Mouse (Mus musculus): ENCODE results near the gene Rpusd4.

Rpusd4 gene

GRCm38 (mm10) chr9:35267146-35267975, at the start of gene Rpusd4, which contains the start of gene Fam118b:
Rpusd4 (plus strand) TSS chr9:35267865.
Fam118b (minus strand) TSS chr9:35267805.
- peak; percentile 94 for DNase-seq

GRCm38 (mm10) chr9:35217963-35218362, 49.7 kb upstream of the Rpusd4 start:
- DNase-seq = no peak

GRCm38 (mm10) chr9:35223466-35223865, 44.2 kb upstream of the Rpusd4 start:
- no peak for DNase-seq

GRCm38 (mm10) chr9:35228671-35229070, 39.0 kb upstream of the Rpusd4 start:
- no peak for DNase-seq

DNA sequence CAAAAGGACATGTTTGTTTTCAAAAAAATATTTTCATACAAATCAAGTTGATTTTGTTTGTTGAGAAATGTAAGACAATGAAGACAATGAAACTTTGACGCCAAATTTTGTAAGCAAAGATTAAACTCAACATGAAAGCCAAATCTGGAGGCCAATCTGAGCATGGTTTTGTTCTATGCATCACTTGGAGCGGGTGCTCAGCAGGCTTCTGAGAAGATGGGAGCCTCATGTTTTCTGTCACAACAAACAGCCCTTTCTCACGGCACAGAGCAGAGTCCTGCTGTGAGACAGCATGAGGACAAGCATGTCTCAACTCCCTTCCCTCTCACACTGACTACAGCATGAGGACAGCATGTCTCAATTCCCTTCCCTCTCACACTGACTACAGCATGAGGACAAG, 31.7 kb upstream of the Rpusd4 start:
- no peak for DNase-seq

- DNase-seq = no peak
Observed at GRCm38 (mm10) chr9:35238371-35238770, 29.3 kb upstream of the Rpusd4 start.

- DNase-seq = no peak
Observed at GRCm38 (mm10) chr9:35238915-35239571, 28.6 kb upstream of the Rpusd4 start.

- DNase-seq = no peak
Observed at GRCm38 (mm10) chr9:35239734-35240133, 27.9 kb upstream of the Rpusd4 start.

GRCm38 (mm10) chr9:35247405-35247804, 20.3 kb upstream of the Rpusd4 start:
- DNase-seq = no peak

DNA sequence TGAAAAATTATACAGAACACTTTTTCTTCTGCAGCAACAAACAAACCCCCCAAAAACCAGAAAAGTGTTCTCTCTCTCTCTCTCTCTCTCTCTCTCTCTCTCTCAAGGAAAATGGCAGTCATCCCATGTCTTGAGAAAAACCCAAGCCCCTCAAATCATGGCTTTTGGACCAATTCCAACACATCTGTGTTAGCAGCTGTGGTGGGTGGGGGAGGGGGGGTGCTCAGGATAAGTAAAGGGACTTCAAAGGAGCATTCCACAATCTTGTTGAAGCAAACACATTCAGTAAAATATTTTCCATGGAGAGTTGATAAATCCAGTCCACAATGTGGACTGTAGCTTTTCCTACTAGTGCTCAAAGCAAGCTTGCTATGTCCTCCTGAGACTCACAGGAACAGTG, 18.2 kb upstream of the Rpusd4 start:
- DNase-seq = no peak

DNA sequence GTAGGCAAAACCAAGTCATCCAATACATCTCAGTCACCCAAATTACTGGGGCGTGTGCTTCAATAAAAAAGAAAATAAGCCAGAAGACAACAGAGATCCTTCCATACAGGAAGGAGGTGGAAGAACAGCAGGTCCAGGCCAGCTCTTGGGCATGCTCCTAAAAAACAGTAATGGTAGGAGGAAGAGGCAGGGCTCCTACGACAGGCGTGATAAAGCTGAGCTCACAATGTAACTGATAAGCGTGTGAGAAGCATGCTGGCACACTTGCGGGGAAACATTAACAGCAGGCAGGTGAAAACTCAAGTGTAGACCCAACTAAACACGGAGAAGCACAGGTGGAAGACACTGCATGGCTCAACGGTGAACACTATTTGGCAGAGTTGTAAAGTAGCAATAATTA, 10.3 kb upstream of the Rpusd4 start:
- DNase-seq = no peak

GRCm38 (mm10) chr9:35262418-35262817, 5.2 kb upstream of the Rpusd4 start:
- DNase-seq = no peak

DNA sequence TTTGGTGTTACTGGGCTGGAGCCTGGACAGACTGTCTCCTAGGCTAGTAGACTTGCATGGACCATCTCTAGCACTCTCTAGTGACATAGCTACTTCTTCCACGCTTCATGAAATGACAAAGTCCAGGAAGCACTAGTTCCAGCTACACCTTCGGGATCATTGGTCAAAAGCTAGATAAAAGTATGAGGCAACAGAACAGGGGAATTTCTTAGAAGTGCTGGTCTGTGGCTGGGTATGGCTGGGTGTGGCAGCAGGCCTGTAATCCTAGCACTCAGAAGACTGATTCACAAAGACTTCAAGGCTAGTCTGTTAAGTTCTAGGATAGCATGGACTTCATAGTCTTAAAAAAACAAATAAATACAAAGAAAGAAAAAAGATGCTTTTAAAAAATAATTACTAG, 4.2 kb upstream of the Rpusd4 start:
- DNase-seq = no peak

DNA sequence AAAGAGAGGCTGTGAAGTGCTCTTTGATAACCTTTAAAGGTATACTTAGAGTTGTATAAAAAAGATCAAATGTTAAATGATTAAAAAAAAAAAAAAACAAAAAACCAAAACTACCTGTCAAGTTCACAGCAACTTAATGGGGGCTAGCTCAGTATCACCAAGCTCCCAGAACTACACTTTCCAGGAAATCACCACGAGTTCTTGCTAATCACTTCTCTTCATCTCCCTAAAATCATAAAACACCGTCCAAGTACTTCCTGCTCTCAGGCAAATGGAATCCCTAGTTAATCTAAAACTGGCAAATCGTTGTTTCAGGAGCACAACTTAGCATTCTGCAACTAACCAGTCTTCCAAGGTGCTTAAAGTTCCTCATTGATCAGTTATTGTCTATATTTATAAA, 3.2 kb upstream of the Rpusd4 start:
- no peak for DNase-seq

DNA sequence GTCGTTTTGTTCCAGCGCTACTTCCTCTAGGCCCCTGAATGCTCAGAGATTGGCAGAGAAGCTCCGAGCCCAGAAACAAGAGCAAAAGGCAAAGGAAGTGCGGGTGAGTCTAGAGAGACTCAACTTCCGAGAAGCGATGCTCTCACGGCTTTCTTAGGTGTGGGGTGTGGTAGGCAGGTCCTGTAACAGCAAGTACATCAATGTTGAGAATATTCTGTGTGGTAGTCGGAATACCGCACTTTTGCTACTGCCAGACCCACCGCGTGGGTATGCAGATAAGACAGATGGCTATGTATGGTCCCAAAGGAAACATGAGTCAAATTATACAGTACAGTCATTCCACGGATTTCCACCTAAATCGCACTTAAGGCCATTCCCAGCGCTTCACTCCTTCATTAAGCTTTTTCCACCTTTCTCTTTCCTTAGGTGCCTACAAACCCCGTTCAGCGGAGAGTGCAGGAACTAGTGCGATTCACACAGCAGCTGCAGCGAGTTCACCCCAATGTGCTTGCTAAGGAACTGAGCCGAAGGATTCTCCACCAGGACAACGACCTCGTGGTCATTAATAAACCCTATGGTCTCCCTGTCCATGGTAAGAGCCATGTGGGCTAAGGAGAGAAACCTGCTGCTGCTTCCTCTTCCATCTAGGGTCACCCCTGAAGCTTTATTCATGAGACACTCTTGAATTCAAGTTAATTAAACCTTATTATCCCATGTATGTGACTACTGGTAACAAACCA, 481 bp downstream of the Rpusd4 start:
- no peak for DNase-seq

DNA sequence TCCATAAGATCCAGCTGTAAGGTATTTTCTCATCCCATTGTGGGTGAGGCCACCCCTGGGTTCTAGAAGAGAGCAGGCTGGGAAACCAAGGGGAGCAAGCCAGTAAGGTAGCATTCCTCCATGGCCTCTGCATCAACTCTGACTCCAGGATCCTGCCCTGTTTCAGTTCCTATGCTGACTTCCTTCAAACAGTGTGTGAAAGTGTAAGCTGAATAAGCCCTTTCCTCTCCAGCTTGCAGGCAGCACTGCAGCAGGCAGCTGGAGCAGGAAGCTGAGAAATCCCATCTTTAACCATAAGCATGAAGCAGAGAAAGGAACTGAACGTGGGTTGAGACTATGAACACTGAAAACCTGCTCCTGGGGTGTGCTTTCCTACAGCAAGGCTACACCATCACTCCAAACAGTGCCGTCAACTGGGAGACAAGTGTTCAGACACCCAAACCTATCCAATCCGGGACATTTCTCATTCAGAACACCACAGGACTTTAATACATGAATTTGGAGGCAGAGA, 10.2 kb downstream of the Rpusd4 start:
- no peak for DNase-seq

DNA sequence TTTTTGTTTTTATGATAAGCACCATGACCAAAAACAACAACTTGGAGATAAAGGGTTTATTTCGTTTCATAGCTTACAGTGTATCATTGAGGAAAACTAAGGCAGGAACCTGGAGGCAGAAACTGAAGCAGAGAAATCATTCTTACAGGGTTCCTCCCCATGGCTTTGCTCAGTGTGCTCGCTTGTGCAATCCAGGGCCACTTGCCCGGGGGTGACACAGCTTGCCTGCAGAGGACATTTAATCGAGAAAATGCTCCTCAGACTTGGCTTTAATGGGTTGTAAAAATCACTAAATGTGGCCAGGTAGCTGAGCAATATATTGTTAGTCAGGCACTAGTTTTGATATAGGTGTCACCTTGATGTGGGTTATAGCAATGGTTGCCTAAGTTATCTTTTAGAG, 10.8 kb downstream of the Rpusd4 start:
- DNase-seq = no peak

GRCm38 (mm10) chr9:35282006-35282850, 14.6 kb downstream of the Rpusd4 start:
- DNase-seq = peak; percentile 55

DNA sequence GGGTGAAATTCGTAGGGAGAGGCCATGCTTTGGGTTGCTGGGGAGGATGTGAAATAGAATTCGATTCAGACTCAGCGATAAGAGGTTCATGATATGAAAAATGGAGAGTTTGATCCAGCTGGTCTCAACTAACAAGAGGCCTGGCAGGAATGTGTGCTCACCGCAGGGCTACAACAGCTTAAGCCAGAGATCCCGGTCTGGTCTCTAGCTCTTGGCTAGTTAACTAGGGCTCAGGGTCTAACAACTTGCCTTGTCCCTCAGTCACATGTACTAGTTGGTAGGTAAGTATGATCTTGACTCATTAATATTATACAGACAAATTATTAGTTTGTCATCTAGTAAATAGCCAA, 15.2 kb downstream of the Rpusd4 start:
- no peak for DNase-seq

- no peak for DNase-seq
Observed at GRCm38 (mm10) chr9:35283415-35284069, 15.9 kb downstream of the Rpusd4 start.

GRCm38 (mm10) chr9:35284351-35284750, 16.7 kb downstream of the Rpusd4 start:
- DNase-seq = no peak

DNA sequence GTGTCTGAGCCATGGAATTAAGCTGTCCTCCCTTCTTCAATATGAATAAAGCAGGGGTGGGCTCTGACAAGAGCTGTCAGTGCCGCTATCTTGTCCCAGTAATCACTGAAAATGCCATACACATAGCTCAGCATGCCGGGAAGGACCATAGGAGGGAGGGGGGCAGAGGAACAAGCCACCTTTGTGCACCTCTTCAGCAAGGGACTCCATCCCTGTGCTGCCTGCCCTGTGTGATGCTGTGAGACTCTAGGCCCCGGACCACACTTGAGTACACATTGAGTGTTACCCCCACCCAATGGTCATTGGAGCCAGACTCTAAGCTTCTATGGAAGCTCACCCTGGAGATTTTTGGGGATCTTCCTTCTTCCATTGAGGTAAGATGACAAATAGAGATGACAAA, 18.7 kb downstream of the Rpusd4 start:
- no peak for DNase-seq
